Mouse (Mus musculus) skeletal muscle tissue, adult 2 months (tissue): Measurements from ENCODE around the gene Gtpbp6.
"Not testable (repeated sequence)": the region's sequence is repeated elsewhere in the genome, so short reads cannot be mapped to it uniquely, and the experiment has no call there.

Experiments
- DNase-seq: peaks from one replicate; pipeline ENCODE4 v3.0.0-alpha.2; 2012; ENCODE audit warnings: low read depth, low spot score

The Gtpbp6 gene

GRCm38 (mm10) chr5:110100921-110101631 lies 6.9 kb downstream of the Gtpbp6 start:
- no peak for DNase-seq

- no peak for DNase-seq
These were observed 8.1 kb downstream of the Gtpbp6 start, which contains the start of gene Plcxd1 for GRCm38 (mm10) chr5:110099656-110100580. Plcxd1 (plus strand) TSS chr5:110099969.

- DNase-seq = no peak
These were observed 9.0 kb downstream of the Gtpbp6 start for GRCm38 (mm10) chr5:110098991-110099477.

- no peak for DNase-seq
These were observed 13.2 kb downstream of the Gtpbp6 start for GRCm38 (mm10) chr5:110094847-110095213.

GRCm38 (mm10) chr5:110094030-110094846 lies 13.8 kb downstream of the Gtpbp6 start, which contains the start of gene Gm35315:
Gm35315 (minus strand) TSS chr5:110094420.
- peak; percentile 80 for DNase-seq

GRCm38 (mm10) chr5:110091546-110091945 lies 16.5 kb downstream of the Gtpbp6 start:
- no peak for DNase-seq

GRCm38 (mm10) chr5:110086161-110086866 lies 21.7 kb downstream of the Gtpbp6 start:
- no peak for DNase-seq

- no peak for DNase-seq
These were observed 25.0 kb downstream of the Gtpbp6 start for GRCm38 (mm10) chr5:110082961-110083360.

- DNase-seq = not testable (repeated sequence)
These were observed 35.6 kb downstream of the Gtpbp6 start, which contains the start of gene Gm17655 for GRCm38 (mm10) chr5:110072413-110072812. Gm17655 (minus strand) TSS chr5:110072513.

GRCm38 (mm10) chr5:110057637-110058408 lies 50.2 kb downstream of the Gtpbp6 start:
- DNase-seq = peak; percentile 71
